Mouse (Mus musculus): ENCODE measurements at regions not wholly inside any gene's neighbourhood (a gene's known extent, or its start where the extent isn't known, plus 50 kb on each side); places are given as distances from the start of the nearest gene placed in this dataset.

- no peak for TF ChIP-seq CTCF (IDR thresholded peaks at IDR 0.05; ENCODE audit: insufficient read depth, low read length)
- no peak for TF ChIP-seq POLR2A (IDR thresholded peaks at IDR 0.05; ENCODE audit: borderline replicate concordance, extremely low read depth, low read depth, low read length)
These were observed 104.7 kb downstream of the Mn1 start for GRCm38 (mm10) chr5:111521866-111522265.
